Mouse (Mus musculus): ENCODE measurements around the gene Prune1.

Prune1 gene

GRCm38 (mm10) chr3:95243086-95243485, 38.8 kb downstream of the Prune1 start:
- in situ Hi-C loops (cut with MboI; ENCODE audit: unreplicated experiment in 2 of 2) = no loop called here

GRCm38 (mm10) chr3:95241498-95241897, 40.4 kb downstream of the Prune1 start, which contains the start of gene Gm128:
Gene Gm128, minus strand, starts transcription at chr3:95241598.
- in situ Hi-C loops (cut with MboI; ENCODE audit: unreplicated experiment in 2 of 2) = no loop called here

GRCm38 (mm10) chr3:95240900-95241299, 41.0 kb downstream of the Prune1 start:
- in situ Hi-C loops (cut with MboI; ENCODE audit: unreplicated experiment in 2 of 2) = no loop called here

- in situ Hi-C loops (cut with MboI; ENCODE audit: unreplicated experiment in 2 of 2) = no loop called here
Observed at GRCm38 (mm10) chr3:95239971-95240370, 41.9 kb downstream of the Prune1 start.

GRCm38 (mm10) chr3:95239022-95239421, 42.9 kb downstream of the Prune1 start:
- in situ Hi-C loops (cut with MboI; ENCODE audit: unreplicated experiment in 2 of 2) = no loop called here

GRCm38 (mm10) chr3:95237541-95238099, 44.3 kb downstream of the Prune1 start:
- in situ Hi-C loops (cut with MboI; ENCODE audit: unreplicated experiment in 2 of 2) = no loop called here

GRCm38 (mm10) chr3:95235386-95236301, 46.2 kb downstream of the Prune1 start:
- in situ Hi-C loops (cut with MboI; ENCODE audit: unreplicated experiment in 2 of 2) = no loop called here

- in situ Hi-C loops (cut with MboI; ENCODE audit: unreplicated experiment in 2 of 2) = no loop called here
Observed at GRCm38 (mm10) chr3:95233303-95233980, 48.4 kb downstream of the Prune1 start.

- in situ Hi-C loops (cut with MboI; ENCODE audit: unreplicated experiment in 2 of 2) = no loop called here
Observed at GRCm38 (mm10) chr3:95232771-95233170, 49.1 kb downstream of the Prune1 start.

- in situ Hi-C loops (cut with MboI; ENCODE audit: unreplicated experiment in 2 of 2) = no loop called here
Observed at GRCm38 (mm10) chr3:95231298-95232221, 50.3 kb downstream of the Prune1 start, which contains the start of gene Mllt11. Gene Mllt11, minus strand, starts transcription at chr3:95232171.

GRCm38 (mm10) chr3:95230495-95231297, 51.2 kb downstream of the Prune1 start:
- in situ Hi-C loops (cut with MboI; ENCODE audit: unreplicated experiment in 2 of 2) = no loop called here

- in situ Hi-C loops (cut with MboI; ENCODE audit: unreplicated experiment in 2 of 2) = no loop called here
Observed at GRCm38 (mm10) chr3:95229781-95230494, 51.9 kb downstream of the Prune1 start.

GRCm38 (mm10) chr3:95228894-95229780, 52.7 kb downstream of the Prune1 start:
- in situ Hi-C loops (cut with MboI; ENCODE audit: unreplicated experiment in 2 of 2) = no loop called here

- in situ Hi-C loops (cut with MboI; ENCODE audit: unreplicated experiment in 2 of 2) = no loop called here
Observed at GRCm38 (mm10) chr3:95228148-95228893, 53.6 kb downstream of the Prune1 start, which contains the start of gene Cdc42se1. Gene Cdc42se1, plus strand, starts transcription at chr3:95228732.

- in situ Hi-C loops (cut with MboI; ENCODE audit: unreplicated experiment in 2 of 2) = no loop called here
Observed at GRCm38 (mm10) chr3:95227214-95227613, 54.7 kb downstream of the Prune1 start.

GRCm38 (mm10) chr3:95224295-95224694, 57.6 kb downstream of the Prune1 start:
- in situ Hi-C loops (cut with MboI; ENCODE audit: unreplicated experiment in 2 of 2) = no loop called here

- in situ Hi-C loops (cut with MboI; ENCODE audit: unreplicated experiment in 2 of 2) = no loop called here
Observed at GRCm38 (mm10) chr3:95223041-95223440, 58.8 kb downstream of the Prune1 start.

Data from v-Abl transformed pro-B cells (cell line).